Mouse (Mus musculus) bone marrow, adult 2 months (tissue): Measurements from ENCODE around the gene Gm49380.

Experiments used
- CTCF ChIP-seq: fragments of 200-500 bp; IDR thresholded peaks from 2 replicates; pipeline ENCODE4 v1.5.1; 2011; ENCODE audit warnings: low read length, control low read depth; ENCODE audit not compliant: control insufficient read depth, insufficient read depth
- POLR2A ChIP-seq: fragments of 200-500 bp; IDR thresholded peaks from 2 replicates; pipeline ENCODE4 v1.6.1; 2011; ENCODE audit warnings: low read depth, mild to moderate bottlenecking, control low read depth, low read length, borderline replicate concordance; ENCODE audit not compliant: control insufficient read depth

- TF ChIP-seq CTCF (no peak), POLR2A (no peak)
These were observed 60.4 kb downstream of the Gm49380 start for GRCm38 (mm10) chr9:44052855-44053254.
